ENCODE assay signal across 7 mouse cellular contexts in the genomic region with DNA sequence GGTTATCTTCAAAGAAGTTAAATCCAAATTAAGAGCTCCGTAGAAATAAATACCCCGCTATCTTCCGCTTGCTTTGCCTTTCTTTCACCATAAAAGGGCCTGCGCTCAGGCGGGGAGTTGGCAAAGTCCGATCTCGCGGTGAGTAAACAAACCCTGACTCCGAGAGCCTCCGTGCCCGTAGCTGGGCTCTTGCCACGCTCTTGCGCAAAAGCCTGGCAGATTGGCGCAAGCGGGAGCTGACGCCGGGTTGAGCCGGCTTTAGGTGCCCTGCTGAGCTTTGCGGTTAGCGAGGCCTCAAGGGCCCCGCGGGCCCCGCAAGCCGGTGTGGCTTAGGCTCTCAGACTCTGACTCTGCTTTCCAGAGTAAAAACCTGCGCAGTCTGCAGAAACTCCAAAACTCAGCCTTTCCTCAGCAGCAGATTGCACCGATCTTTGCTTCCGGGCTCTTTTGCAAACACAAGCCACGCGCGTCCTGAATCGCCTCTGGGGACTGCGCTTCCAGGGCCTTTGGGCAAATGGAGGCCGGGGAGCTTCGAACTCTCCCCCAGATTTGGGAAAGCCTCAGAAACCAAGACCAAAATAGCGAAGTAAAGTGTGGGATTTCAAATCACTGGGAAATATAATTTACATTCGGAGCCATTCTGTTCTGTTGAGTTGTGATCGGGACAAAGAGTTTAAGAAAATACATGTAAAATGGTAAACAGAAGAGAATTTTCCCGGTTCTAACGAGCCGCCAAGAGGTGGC. TPM values are rescaled to one million over a fixed set of nuclear protein-coding genes. Genes with fewer than 3 reads are reported as not detected.
DNase-seq lines count a peak whose midpoint lies in the region; ATAC-seq and TF ChIP-seq lines count a peak whose summit lies in the region.

No protein-coding gene starts in this region.

- H3K27ac ChIP-seq in kidney, adult 2 months (ENCODE audit: insufficient read depth, low read depth, low read length) = peak overlapping the region; percentile 93
- H3K27ac ChIP-seq in lung, embryonic 14.5 days (ENCODE audit: low read depth) = no peak overlapping the region

- peaks cover 2% of the 10 kb centered on the region; the same call in 1 of the 2 replicates for H3K36me3 ChIP-seq in kidney, adult 2 months (ENCODE audit: control insufficient read depth, insufficient read depth, low read length)
- no peaks in the 10 kb centered on the region for H3K36me3 ChIP-seq in lung, embryonic 14.5 days (ENCODE audit: insufficient read depth)

- no peak for ATAC-seq in lung, embryonic 14.5 days (ENCODE audit: insufficient read depth)

- no peaks in the 10 kb centered on the region for H3K9me3 ChIP-seq in lung, embryonic 14.5 days (ENCODE audit: low read depth, low read length)

- WGBS in kidney, adult 2 months = 2% methylated on average over 40 of the region's 40 CpGs
- WGBS in lung, embryonic 14.5 days = 1% methylated on average over 40 of the region's 40 CpGs

- peak; percentile 91 for DNase-seq in adrenal gland, postnatal 14 days
- DNase-seq in cerebellum, postnatal 36 days = peak; percentile 89
- DNase-seq in heart, adult 9 months (ENCODE audit: low spot score in 2 of 2) = peak; percentile 45 to 78
- peak; percentile 90 for DNase-seq in kidney, adult 2 months
- DNase-seq in lung, embryonic 14.5 days = peak; percentile 72
- DNase-seq in ovary, adult 18-20 months (ENCODE audit: low spot score) = peak; percentile 78
- no peak for DNase-seq in spleen, postnatal 36 days (ENCODE audit: low spot score in 2 of 2)

- no peaks in the 10 kb centered on the region; the same call in 1 of the 2 replicates for H3K4me1 ChIP-seq in kidney, adult 2 months (ENCODE audit: control insufficient read depth, insufficient read depth, low read length)
- peaks cover 2% of the 10 kb centered on the region; the same call in 1 of the 2 replicates for H3K4me1 ChIP-seq in lung, embryonic 14.5 days (ENCODE audit: insufficient read depth)

- H3K9ac ChIP-seq in lung, embryonic 14.5 days = no peak overlapping the region

- TF ChIP-seq POLR2A in kidney, adult 2 months (IDR thresholded peaks at IDR 0.05; ENCODE audit: low read depth, low read length) = no peak

- H3K4me2 ChIP-seq in lung, embryonic 14.5 days = peak overlapping the region; percentile 40

- H3K4me3 ChIP-seq in kidney, adult 2 months (ENCODE audit: insufficient read depth, low read depth, low read length) = peak overlapping the region; percentile 93
- peak overlapping the region; percentile 19; the same call in 1 of the 2 replicates for H3K4me3 ChIP-seq in lung, embryonic 14.5 days (ENCODE audit: low read depth, low read length)

- 0 out of 2 replicates have a peak, but pooled peaks cover 2% of the 10 kb centered on the region for H3K27me3 ChIP-seq in kidney, adult 2 months (replicated peaks; ENCODE audit: control insufficient read depth, insufficient read depth, low read length)
- peaks cover 98% of the 10 kb centered on the region for H3K27me3 ChIP-seq in lung, embryonic 14.5 days (ENCODE audit: insufficient read depth, low read length)

- TF ChIP-seq CTCF in kidney, adult 2 months (conservative IDR thresholded peaks at IDR 0.05; ENCODE audit: insufficient read depth, insufficient read length, low read depth, low read length) = no peak
- TF ChIP-seq CTCF in lung, embryonic 14.5 days (IDR thresholded peaks at IDR 0.05; ENCODE audit: low read depth) = no peak

RNA-seq across cellular contexts. Expression of a gene that starts 2.6 kb away (rescaled TPM):
- total RNA-seq in adrenal gland, postnatal 14 days (2021) = 0.38 TPM in 1 of 2 replicates, not detected in the other
- polyA plus RNA-seq in kidney, adult 2 months (2012; rRNA removed) = 12.8 and 16.7 TPM in 2 replicates
- polyA plus RNA-seq in lung, embryonic 14.5 days (2014; fragmentation: Nextera tagmentation; extraction: Ambion mirVana) = not detected in 2 replicates

RNA-seq across cellular contexts. Expression of a gene that starts 9.4 kb away (rescaled TPM):
- 20.6 and 25.6 TPM in 2 replicates for total RNA-seq in adrenal gland, postnatal 14 days (2021)
- polyA plus RNA-seq in kidney, adult 2 months (2012; rRNA removed) = 6.5 and 12.7 TPM in 2 replicates
- polyA plus RNA-seq in lung, embryonic 14.5 days (2014; fragmentation: Nextera tagmentation; extraction: Ambion mirVana) = 44.9 and 48.0 TPM in 2 replicates

Comparison
In these comparisons a context has a peak if more than half of its experiments do, and no peak if none do; other contexts are left out.
1. DNase-seq: peak in adrenal gland, postnatal 14 days (single experiment), cerebellum, postnatal 36 days (2 of 2), heart, adult 9 months (2 of 2), kidney, adult 2 months (single experiment), lung, embryonic 14.5 days (single experiment) and ovary, adult 18-20 months (single experiment); none in spleen, postnatal 36 days (0 of 2).
2. RNA of a gene that starts 2.6 kb away (polyA plus RNA-seq): 12.8 to 16.7 TPM in kidney, adult 2 months; not detected in lung, embryonic 14.5 days; every median in the first group is over 10 times any median in the second.